Mouse (Mus musculus) MEL (cell line): ENCODE data around the gene Kmt2d.

Experiments used
- EP300 ChIP-seq, 2 experiments: IDR thresholded peaks; 2 replicates each; pipeline ENCODE4 v1.6.1; 2011; ENCODE audit warnings: improper control_type of control experiment in 2 of 2, low read length in 2 of 2, low read depth in 1 of 2, mild to moderate bottlenecking in 1 of 2
- MXI1 ChIP-seq: IDR thresholded peaks from 2 replicates; pipeline ENCODE4 v1.6.1; 2011; ENCODE audit warnings: mild to moderate bottlenecking, low read depth, low read length, improper control_type of control experiment
- MYB ChIP-seq: IDR thresholded peaks from 2 replicates; pipeline ENCODE4 v1.6.1; 2011; ENCODE audit warnings: mild to moderate bottlenecking, low read depth, low read length, improper control_type of control experiment
- POLR2A ChIP-seq, 2 experiments: IDR thresholded peaks; 2 replicates each; pipeline ENCODE4 v1.6.1; 2011 to 2012; ENCODE audit warnings: low read length in 2 of 2, mild to moderate bottlenecking in 2 of 2, control low read depth in 1 of 2, improper control_type of control experiment in 1 of 2, low read depth in 1 of 2, moderate library complexity in 1 of 2; ENCODE audit not compliant: control insufficient read depth in 1 of 2, insufficient read depth in 1 of 2, poor library complexity in 1 of 2

DNA sequence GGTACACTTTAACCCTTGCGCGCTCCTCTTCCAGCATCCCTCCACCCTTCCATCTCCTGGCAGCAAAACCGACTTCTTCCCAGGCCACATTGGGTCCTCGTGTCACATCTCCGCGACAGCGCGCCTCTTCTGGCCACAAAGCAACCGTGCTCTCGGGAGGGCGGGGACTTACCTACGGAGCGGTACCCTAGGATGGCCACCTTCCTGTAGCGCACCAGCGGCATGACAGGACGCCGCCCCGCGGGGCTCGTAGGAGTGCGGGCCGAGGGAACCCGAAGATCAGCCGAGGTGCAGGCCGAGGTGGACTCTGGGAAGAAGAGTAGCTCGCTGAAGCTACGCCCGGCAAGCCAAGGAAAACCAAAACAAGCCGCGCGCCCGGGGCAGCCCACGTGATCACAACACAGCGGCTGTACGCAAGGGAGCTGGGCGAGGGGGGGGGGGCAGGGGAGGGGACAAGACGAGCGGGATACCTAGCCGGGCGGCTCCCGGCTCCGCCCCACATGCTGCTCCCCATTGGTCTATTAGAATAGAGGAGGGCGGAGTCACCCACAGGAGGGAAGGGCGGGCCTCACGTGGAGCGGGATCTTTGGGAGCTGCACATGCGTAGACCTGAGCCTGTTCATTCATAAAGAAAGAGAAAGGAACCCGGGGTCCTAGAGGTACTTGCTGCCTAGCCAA is 10.1 kb upstream of the Kmt2d start:
- peak in 1 of 2 experiments; percentile 35; a peak in 1 of 4 replicates for TF ChIP-seq EP300 (IDR thresholded peaks at IDR 0.05; ENCODE audit: low read depth in 1 of 2, low read length in 2 of 2)
- peak; percentile 85 to 86; a peak in 3 of 4 replicates for TF ChIP-seq POLR2A (IDR thresholded peaks at IDR 0.05; ENCODE audit: control insufficient read depth in 1 of 2, insufficient read depth in 1 of 2, low read depth in 1 of 2, low read length in 2 of 2, poor library complexity in 1 of 2)
- TF ChIP-seq MXI1 = peak; percentile 96
- no peak for TF ChIP-seq MYB
